Mouse (Mus musculus): ENCODE measurements around the gene Cdc42ep4.

The Cdc42ep4 gene

DNA sequence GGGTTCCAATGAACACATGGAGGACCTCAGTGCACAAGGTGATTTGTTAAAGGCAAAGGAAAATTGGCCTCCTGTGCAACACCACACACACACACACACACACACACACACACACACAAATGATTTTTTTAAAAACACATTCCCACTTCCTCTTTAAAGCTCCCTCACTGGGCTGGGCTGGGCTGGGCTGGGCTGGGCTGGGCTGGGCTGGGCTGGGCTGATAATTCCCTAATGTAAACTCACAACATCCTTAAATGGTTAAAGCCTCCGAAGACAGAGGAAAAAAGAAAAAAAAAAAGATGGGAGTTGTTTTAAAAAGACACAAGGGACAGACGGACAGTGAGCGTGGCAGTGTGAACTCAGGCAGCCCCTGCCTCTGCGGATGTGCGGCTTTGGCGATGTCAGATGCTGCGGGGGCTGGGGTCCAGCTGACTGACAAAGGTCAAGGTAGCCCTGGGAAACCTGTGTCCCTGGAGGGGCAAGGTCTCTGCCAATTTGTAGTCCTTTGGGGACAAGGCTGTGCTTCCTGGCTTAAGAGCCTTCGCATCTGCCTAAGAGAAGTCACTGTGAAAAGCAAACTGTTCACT lies 26.3 kb upstream of the Cdc42ep4 start:
- no peak for DNase-seq (ENCODE audit: low spot score in 2 of 2)

DNA sequence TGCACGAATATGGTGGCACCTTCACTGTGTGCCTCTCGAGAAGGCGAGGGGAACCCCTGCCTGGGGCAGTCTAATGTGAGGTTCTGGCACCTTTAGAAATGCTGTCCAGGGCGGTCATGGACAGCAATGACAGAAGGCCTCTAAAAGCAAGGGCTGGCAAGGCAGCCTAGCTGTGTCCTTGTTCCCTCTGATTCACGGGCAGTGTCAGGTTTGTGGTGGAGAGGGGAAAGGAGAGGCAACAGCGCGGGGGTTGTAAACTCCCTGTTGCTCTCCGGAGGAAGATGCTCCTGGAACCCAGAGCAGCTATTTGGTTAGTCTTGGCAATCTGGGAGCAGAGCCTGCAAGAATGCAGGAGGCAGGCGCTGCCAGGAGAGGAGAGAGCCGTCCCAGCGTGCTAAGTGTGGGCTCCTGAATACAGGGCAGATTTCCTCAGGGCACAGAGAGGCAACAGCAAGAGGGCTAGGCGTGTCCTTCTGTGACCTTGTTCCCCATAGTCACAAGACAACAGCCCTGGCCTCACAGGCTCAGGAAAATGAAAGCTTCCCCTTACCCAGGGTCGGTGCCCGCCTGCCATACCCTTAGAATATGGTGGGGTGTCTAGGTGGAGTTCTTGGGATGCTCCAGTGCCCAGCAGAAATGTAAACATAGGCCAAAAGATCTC lies 25.3 kb upstream of the Cdc42ep4 start:
- DNase-seq (ENCODE audit: low spot score in 2 of 2), result no peak

DNA sequence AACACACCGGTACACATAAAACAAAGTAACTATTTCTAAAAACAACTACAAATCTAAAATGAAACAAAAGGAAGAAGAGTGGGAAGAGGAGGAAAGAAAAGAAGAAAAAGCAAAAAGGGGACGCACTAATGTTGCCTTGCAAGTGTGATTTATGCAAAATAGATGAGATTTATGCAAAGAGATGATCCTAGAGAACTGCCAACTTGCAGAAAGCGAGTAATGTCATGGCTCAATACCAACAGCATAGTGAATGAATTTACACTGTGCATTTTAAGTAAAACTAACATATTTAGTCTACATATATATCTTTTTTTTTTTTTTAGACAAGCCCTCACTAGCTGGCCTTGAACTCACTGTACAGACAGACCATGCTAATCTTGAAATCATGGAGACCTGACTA lies 23.1 kb upstream of the Cdc42ep4 start:
- no peak for DNase-seq (ENCODE audit: low spot score in 2 of 2)

DNA sequence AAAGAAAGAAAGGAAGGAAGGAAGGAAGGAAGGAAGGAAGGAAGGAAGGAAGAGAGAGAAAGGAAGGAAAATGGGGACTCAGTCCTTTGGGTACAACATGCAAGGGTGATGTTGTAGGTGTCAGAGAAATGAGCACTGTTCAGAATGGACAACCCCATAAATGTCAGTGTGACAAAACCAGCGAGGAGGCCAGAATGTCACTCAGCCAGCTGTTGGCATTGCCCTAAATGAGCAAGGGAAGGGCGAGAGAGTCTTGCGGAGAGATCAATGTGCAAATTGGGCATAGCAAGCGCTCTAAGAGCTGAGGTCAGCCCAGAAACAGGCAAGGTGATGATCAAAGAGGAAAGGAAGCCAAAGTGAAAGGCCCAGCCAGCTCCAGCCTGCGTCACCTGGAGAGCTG lies 21.5 kb upstream of the Cdc42ep4 start:
- DNase-seq (ENCODE audit: low spot score in 2 of 2), result no peak

DNA sequence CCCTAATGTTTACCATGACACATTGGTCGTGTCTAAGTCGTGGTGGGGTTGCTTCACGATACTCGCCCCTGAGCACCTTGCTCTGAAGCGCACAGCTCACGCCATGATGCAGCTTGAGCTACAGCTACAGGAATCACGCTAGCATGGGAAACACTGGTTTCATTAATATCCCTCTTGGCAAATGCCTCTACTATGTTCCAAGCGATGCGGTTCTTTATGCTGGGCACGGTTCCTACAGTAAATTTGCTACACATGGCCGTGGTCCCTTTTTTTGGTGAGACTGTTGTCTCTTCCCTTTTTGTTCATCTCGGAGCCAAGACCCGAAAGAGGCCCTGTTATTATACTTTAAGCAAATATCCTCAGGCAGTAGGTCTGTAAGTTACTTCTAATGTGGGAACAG lies 19.5 kb upstream of the Cdc42ep4 start:
- no peak for DNase-seq (ENCODE audit: low spot score in 2 of 2)

DNA sequence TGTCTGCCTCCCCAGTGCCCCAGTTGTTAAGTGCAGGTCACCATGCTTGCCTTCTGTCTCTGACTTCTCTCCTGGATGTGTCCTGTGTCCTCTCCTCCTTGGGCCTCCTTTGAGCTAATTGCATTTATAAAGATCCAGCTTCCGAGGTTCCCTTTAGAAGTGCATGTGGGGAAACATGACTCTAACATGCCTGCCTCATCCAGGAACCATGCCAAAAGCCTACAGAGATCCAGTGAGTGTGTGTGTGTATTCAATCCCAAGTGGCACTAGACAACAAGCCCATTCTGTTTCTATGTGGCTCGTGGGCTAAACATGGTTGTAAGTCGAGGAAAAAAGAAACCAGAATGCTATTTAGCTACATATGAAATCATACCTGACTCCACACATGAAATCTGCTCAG lies 16.7 kb upstream of the Cdc42ep4 start:
- no peak for DNase-seq (ENCODE audit: low spot score in 2 of 2)

DNA sequence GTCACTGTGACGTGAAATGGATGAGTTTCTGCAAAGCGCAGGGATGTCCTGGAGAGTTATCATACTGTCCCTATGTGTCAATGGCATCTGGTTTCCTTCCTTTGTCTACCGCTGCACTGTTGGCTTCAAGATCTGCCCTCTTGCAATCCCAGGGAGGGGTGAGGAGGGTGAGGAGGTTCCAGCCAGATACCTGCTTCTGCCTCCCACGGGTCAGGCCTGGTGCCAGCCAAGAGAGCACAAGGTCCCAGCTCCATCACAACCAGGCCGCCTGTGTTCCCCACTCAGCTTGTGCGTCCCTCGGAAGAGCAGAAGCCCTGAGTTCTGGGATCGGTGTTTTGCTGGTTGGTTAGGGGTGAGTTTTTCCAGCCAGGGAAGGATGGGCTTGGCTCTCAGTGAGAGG lies 15.6 kb upstream of the Cdc42ep4 start:
- no peak for DNase-seq (ENCODE audit: low spot score in 2 of 2)

DNA sequence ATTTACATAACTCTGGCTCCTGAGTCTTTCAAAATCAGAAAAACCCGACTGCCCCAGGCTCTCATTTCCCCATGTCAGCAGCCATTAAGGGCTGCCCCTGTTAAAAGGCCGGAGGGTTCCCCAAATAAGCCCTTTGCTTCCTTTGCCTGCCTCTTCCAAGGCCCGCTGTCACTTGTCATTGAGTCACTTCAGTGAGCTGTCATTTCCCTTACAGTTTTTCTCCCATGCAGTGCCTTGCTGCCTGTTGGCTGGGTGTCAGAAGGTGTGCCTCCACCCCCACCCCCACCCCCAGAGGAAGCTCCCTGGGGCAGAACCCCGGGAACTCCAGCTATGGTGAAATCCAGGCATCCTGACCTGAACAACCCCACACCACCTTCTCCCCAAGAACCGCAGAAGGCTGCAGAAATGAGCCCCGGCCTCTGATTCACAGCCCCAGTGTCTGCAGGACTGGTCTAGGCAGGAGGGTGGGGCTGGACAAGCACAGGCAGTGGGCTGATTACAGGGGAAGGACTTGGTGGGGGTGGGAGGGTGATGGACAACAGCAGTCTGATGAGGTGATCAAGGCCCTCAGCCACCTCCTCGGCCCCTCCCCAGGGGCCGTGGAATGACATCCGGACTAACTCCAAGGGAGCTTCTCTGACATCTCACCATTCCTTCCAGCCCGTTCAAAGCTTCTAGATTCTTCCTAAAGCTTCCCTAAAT lies 14.8 kb upstream of the Cdc42ep4 start:
- DNase-seq (ENCODE audit: low spot score in 2 of 2), result no peak

DNA sequence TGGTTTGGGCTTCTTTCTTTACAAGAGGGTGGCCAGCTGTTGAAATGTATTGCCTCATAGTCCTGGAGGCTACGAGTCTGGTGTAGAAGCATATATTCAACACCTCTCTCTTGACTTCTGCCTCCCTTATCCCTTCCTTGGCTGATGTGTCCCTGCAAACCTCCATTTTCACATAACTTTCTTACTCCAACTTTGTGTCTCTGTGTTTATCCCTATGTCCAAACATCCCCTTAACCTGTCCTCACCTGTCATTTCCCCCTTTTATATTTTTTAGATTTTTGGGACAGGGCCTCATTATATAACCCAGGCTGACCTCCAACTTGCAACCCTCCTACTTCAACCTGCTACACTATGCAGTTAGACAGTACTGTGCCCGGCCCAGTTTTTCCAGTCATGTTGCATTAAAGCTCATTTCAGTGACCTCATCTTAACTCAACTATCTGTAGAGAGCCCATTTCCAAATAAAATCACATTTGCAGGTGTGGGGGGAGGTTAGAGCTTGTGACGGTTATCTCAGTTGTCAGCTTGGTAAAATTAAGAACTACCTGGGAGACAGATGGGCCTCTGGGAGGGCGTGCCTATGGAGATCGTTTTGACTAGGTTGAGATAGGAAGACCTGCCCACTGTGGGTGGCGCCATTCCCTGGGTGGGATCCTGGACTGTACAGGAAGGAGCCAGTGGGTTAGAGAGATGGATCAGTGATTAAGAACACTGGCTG lies 12.6 kb upstream of the Cdc42ep4 start:
- no peak for DNase-seq (ENCODE audit: low spot score in 2 of 2)

DNA sequence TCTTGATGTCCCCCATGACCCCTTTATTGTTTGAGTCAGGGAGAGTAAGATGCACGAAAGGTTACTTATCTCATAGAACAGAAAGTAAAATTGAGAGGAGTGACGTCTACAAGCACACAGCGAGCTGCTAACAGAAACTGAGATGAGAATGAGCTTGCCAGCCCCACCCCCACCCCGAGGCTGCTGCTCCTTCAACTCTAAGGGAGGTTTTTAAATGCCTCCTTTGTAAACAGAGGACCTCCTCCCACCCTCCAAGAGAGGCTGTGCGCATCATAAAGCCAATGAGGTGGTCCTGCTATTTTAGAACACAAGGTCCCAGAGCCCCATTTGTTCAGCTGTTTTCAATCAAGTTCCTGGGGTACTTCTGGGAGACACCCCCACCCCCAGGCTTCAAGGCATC lies 11.8 kb upstream of the Cdc42ep4 start:
- DNase-seq (ENCODE audit: low spot score in 2 of 2), result no peak

DNA sequence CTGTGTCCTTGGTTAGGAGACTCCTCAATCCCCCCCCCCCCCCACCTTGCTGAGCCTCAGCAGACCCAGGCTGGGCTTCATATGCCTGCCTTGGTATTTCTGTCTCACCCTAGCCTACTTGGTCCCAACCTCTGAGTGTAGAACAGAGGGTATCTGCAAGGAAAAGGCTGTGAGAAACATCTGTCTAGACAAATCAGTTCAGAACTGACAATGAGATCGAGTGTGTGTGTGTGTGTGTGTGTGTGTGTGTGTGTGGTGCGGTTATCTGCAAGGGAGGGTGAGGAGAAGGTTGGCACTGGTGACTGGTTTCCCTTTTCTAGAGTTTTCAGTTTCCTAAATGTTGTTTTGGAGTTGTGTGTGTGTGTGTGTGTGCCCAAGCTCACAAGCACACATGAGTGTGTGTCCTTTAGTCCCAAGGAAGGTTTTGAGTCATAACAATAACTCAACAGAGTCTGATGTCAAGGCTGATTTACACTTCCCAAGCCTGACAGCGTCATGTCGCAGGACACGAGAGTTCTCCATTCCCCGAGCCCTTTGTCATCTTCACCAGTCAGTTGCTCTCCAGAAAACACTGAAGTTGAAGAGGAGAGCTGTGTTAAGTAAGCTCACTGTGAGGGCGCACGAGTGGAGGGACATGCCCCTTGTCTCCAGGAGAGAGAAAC lies 10.6 kb upstream of the Cdc42ep4 start:
- DNase-seq (ENCODE audit: low spot score in 2 of 2), result no peak

DNA sequence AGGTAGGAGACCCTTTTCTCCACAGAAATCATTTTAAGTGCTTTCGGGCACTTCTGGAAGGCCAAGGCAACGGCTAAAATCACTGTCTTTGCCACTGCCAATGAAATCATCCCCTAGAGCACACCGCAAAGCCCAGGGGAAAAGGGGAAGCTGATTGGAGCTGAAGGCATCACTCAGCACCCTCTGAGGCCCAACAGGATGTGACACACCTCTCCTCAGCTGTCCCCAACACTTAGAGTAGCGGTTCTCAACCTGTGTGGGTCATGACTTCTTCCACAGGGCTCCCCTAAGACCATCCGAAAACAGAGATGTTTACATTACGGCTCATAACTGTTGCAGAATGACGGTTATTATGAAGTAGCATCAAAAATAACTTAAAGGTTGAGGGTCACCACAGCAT lies 10.0 kb upstream of the Cdc42ep4 start:
- DNase-seq (ENCODE audit: low spot score in 2 of 2), result no peak

DNA sequence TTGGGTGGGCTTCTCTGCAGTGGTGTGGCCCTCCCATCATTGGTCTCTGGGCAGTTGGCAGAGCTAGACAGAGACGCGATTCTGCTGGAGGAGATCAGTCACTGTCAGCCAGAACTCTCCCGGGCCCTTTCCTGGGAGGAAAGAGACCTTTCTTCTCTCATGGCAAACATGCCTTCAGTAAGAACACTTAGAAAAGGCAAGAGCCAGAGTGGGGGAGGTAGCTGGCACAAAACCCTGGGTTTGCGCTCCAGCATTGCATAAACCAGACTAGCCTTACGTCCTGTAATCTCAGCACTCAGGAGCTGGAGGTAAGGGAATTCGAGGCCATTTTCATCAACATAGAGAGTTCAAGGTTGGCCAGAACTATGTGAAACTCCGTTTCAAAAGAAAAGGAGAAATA lies 8.8 kb upstream of the Cdc42ep4 start:
- DNase-seq (ENCODE audit: low spot score in 2 of 2), result no peak

DNA sequence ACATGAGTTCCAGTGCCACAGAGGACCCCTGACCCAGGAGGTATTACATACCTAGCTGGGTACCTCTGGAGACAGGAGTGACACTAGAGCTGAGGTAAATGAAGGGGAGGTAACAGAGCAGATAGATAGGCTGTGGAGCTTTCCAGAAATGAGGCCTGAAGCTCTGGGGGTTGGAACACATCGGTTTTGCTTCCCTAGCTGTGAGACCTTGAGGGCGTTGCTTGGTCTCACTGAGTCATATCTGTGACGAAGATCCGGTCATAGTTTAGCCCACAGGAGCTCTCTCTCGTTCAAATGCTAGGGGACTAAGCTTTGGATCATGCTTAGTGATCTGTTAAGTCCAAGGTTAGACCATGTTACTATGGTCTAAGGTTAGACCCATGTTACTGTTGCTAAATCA lies 7.2 kb upstream of the Cdc42ep4 start:
- DNase-seq (ENCODE audit: low spot score in 2 of 2), result no peak

DNA sequence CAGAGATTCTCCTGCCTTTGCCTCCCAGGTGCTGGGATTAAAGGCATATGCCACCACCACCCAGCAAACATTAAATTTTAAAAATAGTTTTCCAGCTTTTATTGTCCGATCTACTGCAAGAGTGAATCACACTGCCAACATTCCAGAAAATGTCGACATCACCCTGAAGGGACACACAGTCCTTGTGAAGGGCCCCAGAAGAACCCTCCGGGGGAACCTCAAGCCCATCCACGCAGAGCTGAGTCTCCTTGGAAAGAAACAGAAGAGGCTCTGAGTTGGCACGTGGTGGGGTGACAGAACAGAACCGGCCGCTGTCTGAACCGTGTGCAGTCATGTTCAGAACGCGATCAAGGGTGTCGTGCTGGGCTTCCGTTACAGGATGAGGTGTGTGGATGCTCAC lies 4.9 kb upstream of the Cdc42ep4 start:
- DNase-seq (ENCODE audit: low spot score in 2 of 2), result no peak

DNA sequence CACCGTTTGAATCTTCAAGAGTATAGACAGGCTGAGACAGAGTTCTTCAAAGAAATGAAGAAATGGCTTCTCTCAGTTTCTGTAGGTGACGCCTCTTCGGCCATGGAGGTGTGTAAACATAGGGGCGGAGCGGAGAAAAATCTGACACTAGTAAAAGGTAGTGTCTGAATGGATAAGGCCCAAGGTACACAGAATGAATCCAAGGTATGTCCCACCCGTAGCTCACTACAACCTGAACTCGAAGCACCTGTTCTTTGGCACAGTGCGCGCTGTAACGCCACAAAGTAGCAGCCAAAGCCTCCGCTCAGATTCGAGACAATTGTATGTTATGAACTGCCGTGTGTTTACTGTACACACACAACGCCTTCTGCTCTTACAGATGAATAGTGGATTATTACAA lies 4.2 kb upstream of the Cdc42ep4 start:
- DNase-seq (ENCODE audit: low spot score in 2 of 2), result no peak

DNA sequence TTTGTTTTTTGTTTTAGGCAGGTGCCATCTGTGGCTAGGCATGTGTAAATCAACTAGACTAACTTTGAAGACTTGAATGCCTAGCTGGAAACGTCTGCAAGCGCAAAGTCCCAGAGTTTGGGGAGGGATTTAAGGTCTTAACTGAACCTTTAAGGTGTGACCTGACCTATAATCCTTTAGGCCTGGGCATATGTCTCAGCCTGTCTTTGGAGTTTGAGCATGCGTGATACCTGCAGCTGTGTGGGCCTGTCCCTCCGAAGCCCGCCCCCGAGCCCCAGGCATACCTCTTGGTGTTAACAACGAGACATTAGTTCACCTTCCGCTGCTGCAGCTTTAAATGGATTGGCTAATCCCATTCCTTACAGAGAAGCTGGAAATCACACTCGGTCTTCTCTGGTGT lies 3.2 kb upstream of the Cdc42ep4 start:
- no peak for DNase-seq (ENCODE audit: low spot score in 2 of 2)

DNA sequence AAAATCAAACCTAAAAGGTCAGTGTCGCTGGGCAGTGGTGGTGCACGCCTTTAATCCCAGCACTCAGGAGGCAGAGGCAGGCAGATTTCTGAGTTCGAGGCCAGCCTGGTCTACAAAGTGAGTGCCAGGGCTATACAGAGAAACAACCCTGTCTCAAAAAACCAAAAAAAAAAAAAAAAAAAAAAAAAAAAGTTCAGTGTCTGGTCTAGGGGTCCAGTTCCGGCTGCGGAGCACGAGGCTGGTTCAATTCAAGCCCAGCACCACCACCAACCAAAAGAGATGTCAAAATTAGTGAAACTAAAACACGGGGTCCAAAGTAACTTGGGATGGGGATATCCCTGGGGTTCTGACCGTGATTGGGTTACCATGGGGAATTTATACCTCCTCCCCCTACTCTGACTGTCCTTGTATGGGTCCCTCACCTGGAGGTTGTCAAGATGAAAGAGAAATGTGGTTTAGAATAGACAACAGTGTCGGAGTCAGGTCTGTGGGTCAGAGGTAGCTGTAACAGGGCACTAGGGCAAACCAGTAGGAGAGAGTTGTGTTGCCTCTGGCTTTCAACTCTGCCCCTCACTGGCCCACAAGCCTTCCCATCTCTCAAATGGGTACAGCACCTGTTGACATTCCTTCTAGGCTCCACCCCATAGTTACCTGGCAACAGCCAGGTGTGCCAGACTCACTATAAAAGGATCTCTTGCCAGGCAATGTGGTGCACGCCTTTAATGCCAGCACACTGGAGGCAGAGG lies 1.2 kb upstream of the Cdc42ep4 start:
- no peak for DNase-seq (ENCODE audit: low spot score in 2 of 2)

DNA sequence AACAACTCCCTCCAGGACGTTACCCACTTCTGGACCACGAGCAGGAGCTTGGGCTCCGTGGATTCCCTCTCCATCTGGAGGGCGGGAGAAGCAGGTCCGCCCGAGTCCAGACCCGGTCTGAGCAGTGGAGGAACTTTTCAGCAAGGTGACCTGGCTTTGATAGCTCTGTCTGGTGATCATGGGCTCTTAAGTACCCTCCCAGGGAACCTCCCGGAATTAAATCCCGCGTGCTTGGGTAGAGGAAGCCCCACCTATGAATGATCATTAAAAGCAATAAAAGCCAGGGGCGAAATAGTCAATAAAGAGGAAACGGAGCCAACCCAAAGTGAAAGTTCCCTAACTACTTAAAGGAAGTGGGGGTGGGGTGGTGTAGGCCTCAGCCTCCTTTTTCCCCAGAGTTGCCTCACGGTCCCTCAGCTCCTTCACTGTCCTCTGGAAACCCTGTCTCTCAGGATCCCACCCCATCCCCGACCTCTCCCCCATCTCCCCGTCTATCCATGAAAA lies 529 bp upstream of the Cdc42ep4 start:
- DNase-seq (ENCODE audit: low spot score in 2 of 2), result no peak

DNA sequence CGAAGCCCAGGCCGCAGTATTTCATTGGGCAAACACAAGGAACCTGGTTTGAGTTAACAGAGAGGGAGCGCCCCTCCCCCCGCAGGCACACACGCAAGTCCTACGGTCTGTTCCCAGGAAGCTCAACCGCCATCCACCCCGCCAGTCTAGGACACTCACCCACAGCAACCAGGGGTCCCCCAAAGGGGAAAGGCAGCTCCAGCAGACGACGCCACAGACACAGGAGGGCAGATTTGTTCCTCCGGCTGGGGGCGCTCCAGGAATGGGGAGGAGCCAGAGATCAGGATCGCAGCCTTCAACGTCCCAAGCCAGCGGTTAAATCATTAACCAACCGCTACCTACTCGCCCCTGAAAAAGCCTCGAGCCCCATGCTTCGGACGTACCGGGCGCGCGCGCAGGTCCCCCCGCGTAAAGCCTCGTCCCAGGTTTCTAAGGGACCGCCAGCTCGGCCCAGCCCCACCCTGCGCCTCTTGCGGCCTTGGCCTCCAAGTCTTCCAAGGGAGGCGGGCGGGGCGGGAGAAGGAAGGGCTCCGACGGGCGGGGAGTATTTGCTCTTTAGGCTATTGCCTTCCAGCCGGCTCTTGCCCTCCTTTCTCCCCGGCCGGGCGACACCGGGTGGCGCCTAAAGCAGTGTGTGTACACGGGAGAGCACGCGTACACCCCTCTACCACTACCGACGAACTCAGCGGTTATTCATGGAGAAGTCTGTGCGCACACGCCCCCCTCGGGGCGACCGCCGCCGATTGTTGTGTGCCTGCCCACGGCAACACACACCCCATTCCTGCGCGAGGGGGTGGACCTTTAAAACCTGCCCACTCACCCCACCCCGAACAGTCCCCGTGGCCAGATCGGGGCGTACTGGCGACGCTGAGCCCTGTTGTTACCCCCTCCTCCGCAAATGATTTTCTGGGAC lies 854 bp downstream of the Cdc42ep4 start:
- peak; percentile 22 to 34 for DNase-seq (ENCODE audit: low spot score in 2 of 2)
